Mouse (Mus musculus) granulocyte monocyte progenitor cell, adult 5-6 weeks (primary cell): Measurements from ENCODE around the gene Uaca. TPM values are rescaled to one million over a fixed set of nuclear protein-coding genes. Genes with fewer than 3 reads are reported as not detected.

Experiments used
- ATAC-seq: replicated peaks from 2 replicates; pipeline ENCODE4 v1.8.0; 2016; ENCODE audit warnings: mild to moderate bottlenecking, moderate TSS enrichment, inconsistent platforms; ENCODE audit not compliant: poor library complexity, severe bottlenecking
- total RNA-seq, 2 experiments: library from RNA; stranded (forward) in 1 of 2; stranded (reverse) in 1 of 2; fragments of 200-712, 200-1000 nt in 1 of 2; fragments of >200 nt in 1 of 2; fragmentation: Nextera tagmentation in 1 of 2; gene quantifications; 2 replicates each; pipeline ENCODE4 v1.2.3; 2014 to 2017

The Uaca gene
- total RNA-seq, 2 experiments from 2014 or later: 1.2 to 2.1 TPM

DNA sequence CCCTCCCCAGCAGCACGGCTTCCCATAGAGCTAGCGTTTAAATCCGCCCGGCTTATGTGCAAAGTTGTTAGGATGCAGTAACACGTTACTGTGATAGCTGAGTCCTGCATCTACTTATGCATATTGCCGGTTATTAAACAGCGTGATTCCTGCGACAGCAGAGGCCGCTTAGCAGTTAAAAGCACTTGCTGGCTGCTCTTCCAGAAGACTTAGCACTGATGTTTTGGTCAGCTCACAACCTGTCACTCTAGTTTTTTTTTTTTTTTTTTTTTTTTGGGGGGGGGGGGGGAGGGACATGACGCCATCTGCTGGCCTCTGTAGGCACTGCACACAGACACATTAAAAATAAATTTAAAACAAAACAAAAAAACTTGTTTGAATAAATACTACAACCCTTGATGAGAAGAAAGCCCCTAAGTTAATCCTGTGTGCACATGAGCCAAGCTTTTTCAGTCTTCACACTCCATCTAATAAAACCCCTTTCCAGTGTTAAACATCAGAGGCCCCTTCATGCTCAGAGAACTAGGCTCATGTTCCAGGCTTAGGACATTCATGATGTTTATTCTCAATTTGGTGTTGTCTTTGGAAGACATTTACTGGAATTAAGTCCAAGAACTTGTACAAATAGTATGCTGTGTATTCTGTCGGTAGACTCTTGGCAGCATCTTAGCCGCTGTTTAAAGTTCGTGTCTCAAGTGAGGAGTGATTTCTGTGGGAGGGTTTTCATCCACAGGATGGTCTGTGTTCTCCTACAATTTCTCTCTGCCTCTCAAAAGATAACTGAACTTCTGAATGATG is 79.1 kb downstream of the Uaca start:
- no peak for ATAC-seq

DNA sequence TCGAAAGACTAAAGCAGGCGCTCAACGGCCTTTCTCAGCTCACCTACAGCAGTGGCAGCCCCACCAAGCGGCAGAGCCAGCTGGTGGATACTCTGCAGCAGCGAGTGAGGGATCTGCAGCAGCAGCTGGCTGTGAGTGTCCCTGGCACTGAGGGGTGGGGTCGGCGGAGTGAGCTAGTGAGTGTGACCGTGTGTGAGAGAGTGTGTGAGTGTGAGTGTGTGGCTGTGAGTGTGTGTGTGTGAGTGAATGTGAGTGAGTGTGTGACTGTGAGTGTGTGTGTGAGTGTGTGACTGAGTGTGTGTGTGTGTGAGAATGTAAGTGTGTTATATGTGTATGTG is 79.7 kb downstream of the Uaca start:
- no peak for ATAC-seq

DNA sequence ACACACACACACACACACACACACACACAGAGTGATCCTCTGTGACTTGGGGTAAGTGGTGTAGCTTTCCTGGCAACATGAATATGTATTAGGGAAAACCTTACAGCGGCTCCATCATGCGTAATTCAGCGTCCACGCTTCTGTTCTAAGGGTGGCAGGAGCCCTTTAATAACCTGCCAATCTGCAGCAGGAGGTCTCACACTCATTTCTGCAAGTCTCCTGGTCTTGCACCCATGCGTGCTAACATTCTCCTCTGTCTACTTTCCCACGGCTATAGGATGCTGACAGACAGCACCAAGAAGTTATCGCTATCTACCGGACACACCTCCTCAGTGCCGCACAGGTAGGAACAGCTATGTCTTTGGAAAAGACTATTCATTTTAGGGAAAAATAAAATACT is 81.7 kb downstream of the Uaca start:
- no peak for ATAC-seq

DNA sequence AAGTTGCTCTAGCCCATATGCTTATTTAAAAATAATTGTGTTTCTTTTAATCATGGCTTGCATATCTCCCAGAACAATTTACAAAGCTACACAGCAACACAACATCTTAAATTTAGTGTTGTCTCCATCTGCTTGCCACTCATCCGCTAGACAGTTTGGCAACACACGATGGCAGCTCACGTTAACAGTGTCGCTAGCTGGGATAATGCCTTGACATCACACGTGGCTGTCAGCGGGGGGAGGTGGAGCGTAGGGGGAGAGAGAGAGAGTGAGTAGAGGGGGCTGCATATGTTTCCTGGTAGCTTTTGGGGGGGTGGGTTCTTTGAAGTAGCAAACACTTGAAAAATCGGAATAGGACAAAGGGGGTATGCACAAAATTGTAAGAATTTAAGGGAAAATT is 82.2 kb downstream of the Uaca start:
- no peak for ATAC-seq

DNA sequence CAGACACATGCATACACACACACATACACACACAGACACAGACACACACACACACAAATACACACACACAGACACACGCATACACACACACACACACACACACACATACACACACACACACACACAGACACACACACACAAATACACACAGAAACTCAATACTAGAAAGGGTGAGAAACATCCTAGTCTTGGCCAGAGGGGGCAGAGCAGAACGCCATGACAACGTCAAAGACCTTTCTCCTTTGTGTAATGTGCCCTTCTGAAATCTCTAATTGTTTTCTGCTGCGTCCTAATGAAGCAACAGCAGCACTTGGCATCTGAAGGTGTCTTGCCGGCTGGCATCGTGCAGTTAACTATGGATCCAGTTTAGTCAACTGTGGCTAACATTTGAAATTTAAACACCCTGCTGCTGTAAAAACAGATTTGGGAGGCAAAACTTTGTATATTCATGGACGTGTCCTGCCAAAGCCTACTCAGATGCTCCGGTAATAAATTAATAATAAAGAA is 83.8 kb downstream of the Uaca start:
- ATAC-seq: no peak

DNA sequence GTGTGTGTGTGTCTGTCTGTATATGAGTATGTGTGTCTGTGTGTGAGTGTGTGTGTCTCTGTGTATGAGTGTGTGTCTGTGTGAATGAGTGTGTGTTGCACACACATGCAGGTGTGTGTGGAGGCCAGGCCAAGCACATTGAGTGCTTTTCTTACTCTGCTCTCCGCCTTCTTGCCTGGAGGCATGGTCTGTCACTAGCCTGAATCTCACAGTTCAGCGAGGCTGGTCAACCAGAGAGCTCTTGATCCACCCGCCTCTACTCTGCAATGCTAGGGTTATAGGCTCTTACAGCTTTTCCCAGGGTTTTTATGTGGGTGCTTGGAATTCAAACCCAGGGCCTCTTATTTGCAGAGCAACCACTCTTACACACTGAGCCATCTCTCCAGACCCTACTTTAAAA is 84.3 kb downstream of the Uaca start:
- no peak for ATAC-seq

DNA sequence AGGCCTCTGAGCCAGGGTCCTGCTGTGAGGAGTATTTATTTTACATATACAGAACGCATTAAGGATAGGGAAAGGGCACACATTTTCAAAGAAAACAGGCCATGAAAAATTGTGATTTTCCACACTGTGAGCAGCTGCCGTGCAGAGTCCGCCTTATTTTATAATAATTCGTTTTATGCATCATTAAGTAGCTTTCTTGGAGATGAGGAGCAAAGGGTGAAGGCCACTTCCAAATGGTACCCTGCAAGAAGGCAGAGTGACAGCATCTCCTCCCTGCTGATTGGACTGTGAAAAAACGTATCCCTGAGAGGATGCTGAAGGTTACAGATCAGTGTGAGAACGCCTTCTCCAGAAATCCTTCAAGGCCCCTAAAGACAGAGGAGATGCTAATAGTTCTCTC is 90.8 kb downstream of the Uaca start:
- no peak for ATAC-seq

DNA sequence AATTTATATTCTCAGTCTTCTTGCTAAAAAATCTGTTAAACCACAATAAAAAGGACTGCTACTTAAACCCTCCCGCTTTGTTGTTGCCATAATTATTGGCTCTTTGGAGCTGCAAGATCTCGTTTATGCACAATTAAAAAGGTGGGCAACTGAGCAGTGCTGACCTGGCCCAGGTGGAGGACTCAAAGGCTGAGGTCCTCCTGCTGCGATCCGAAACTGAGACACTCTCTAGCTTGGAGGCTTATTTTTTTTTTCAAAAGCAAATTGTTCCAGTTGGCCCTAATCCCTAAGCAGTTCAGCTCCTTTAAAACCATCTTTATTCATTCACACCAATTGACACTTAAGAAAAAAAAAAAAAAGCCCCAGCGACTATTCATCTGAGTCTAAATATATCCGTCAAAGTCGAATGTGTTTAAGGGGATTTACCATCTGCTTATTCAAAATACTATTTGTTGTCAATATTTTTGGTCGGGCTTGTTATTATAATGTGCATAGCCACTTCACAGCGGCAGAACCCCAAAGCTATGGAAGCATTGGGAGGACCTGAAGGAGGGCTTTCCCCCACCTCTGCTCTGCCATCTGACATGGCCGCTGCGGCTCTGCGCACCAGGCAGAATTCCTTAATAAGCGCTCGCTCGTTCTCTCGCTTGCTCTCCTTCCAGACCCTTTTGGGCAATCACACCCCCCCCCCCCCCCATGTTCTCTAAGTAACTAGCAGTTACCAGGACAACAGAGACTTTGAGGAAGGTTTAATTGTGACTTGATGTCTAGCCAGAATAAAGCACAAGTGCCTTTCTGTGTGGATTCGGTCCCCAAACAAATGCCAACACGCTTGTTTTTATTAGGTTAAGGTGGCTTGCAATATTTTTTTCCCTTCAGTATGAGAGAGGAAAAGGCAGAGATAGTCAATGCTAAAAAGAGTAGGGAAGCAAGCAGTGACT is 92.4 kb downstream of the Uaca start:
- ATAC-seq: no peak

DNA sequence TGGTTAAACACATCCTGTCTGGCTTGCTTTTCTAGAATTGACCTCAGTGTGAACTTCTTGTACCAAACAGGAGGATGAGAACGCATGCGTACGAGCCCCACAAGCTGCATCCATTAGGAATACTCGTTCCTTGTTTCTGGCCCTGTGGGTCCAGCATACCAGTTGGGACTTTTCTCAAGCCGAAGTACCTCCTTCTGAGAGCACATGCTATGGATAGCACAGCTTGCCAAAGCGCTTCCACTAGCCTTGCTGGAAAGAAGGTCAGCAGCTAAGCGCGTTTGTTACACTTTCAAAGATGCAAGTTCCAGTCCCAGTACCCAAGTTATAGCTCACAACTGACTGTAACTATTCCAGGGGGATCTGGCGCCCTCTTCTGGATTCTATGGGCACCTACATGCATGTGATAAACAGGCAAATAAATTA is 93.1 kb downstream of the Uaca start:
- ATAC-seq: no peak

DNA sequence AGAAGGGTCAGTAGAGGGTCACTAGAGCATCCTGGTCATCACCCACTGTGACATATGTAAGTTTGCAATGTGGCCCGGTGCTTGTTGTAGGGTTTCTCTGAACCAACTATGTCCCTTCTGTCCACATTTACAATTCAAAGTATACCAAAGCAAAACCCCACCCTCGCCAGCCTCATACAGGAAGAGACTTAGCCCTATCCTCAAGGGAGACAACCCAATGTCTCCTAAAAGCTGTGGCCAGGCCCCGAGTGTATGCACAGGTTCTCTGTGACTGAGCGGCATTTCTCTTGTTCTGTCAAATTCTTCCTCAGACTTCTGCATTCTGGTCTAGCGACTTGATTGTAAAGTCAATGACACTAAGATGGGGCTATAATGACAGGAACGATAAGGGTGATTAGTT is 99.2 kb downstream of the Uaca start:
- ATAC-seq: no peak

DNA sequence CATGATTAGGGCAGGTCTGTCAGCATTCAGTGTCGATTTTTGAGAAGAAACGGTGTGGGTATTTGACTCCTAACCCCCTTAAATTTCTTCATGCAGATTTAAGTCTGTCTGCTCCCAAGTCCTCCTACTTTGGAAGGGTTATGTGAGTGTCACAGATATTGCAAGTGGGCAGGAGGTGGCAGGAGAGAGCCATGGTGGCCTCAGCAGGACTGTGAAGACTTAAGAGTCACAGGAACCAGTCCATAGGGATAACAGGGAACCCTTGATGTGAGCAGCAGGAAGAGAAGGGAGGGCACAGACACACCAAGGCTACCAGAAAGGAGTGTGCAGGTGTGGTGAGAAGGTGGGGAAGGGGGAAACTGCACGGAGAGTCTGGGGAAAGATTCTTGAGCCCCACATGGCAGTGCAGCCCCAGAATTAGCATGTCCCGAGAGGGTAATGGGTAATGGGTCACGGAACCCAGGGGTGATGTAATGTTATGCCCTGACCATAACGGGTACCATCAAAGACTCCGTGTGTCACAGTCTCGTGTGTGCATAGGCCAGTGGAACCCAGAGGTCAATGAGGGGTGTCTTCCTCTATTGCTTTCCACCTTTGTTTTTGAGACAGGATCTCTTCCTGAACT is 101.3 kb downstream of the Uaca start:
- ATAC-seq: no peak

DNA sequence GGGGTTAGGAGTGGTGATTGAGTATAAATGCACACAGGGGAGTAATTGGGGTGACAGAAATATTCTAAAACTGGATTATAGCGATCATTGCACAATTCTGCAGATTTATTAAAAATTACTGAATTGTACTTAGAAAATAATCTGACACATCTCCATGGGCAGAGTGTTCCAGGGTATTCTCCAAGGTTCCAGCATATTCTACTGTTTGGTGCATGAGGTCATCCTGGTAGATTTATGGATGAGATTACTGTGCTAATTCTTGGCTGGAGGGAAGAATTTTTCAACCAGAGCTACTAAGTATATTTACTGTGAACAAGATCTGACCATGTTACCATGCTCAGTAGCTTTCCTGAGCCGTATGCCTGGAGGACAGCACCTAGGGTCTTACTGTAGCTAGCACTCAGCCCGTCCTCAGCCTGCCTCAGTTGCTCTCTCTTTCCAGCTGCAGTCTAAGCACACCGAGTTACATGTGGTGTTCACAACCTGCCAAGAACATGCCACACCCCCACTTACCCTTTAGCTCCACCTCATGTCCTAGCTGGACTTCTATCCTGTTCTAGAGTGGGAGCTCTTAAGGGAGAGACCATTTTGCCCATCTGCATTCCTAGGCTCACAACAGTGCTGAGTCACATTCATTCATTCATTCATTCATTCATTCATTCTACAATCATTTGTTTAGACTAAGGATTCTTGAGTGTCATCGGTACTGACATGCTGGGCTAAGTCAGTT is 104.1 kb downstream of the Uaca start:
- ATAC-seq: no peak

DNA sequence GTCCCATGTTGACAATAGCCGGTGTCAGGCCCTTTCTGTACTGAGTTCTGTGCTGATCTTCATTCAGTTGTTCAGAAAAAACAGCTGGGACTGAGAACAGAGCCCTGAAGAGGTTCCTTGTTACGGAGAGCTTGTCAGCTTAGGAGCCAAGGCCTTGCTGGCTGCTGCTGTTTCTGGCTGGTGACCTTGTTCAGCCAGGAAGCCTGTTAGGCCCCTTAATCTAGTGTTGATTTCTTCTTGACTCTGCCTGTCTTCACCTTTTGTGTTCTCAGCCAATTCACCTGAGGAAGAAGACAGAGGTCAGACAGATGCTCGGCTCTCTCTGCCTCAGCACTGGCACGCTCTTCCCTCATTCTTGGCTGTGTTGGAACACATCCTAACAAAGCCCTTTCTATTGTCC is 104.9 kb downstream of the Uaca start:
- ATAC-seq: no peak

DNA sequence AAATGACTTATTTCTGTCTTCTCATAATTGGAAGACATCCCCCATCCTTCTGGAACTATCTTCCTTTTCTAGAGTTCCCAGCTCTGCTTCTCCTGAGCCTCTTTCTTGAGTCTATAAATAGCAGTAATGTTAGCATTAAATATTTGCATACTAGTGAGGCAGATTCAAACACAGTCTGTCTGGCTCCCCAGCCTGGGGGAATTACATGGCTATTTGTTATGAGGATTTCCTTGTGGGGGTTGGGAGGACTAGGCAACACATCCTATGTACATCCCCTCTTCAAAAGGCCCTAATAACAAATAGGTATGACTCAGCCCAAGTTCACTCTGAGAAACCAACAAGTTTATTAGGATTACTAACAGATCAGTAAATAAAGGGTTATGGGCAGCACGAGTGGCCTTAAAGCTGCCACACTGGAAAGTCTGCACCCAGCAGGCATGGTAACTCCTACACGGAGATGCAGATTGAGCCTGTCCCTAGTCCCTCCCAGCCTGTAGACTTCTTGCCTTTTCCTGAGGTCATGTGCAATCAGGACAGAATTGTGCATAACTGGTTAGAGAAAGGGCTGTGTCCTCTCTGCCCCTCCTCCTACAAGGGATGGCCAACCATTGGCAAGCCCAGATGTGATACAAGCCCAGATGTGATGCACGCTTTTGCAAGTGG is 105.6 kb downstream of the Uaca start:
- no peak for ATAC-seq

DNA sequence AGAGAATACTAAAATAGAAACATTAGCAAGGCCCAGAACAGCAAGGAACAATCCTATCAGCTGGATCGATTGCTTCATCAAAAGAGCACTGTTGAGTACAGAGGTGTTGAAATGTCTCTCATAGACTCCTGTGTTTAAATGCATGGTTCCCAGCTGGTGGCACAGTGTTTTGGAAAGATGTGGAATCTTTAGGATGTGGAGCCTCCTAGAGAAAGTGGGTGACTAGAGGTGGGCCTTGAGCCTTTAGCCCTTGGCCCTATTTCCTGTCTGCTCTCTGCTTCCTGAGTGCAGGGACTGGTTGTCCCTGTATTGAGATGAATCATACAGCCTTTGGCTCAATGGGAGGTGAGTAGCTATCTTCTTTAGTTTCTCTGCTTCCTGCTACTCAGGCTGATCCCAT is 117.9 kb downstream of the Uaca start:
- no peak for ATAC-seq

DNA sequence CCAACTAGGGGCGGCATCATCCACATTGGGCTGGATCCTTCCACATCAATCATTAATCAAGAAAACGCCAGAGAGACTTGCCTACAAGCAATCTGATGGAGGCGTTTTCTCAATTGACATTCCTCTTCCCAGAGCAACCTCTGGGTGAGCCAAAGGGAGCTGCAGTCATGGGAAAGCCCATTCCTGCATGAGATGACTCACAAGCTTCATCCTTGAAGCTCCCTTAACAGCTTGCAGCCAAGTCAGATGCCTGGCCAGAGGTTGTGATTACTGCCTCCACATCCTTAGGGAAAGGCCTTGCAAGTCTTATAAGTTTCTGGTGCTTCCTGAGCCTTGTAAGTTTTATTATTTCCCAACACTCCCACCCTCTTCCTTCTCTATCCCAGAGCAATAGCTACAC is 119.3 kb downstream of the Uaca start:
- no peak for ATAC-seq

DNA sequence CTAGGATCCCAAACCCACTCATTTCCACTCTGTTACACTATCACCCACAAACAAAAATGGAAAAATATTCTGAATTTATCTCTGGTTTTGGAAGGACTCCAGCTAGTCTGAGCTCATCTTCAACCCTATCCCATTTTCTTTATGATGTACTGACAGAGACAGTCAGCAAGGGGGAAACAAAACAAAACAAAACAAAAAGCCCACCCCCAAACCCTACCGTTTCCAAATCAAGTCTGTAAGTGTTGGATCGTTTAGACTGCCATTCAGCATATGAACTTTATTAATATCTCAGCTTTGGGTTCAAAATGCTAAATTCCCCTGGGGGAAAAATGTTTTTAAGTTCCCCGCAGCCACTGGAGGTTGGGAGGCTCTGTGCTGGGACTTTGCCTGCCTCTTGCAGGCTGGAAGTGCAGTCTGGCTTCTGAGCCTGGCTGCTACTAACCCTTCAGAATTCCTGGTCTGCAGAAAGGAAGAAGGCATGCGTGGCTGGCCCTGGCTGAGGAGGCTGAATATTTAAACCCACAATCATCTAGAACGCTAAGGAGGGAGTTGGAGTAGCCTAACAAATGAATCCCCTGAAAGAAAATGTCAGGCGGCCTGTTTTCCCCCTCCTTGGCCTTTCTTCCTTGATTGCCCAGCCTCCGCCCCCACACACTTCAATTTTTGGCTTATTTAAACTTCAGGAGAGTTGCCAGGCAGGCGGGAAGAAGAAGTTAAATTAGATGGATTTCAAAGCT is 125.8 kb downstream of the Uaca start:
- no peak for ATAC-seq

DNA sequence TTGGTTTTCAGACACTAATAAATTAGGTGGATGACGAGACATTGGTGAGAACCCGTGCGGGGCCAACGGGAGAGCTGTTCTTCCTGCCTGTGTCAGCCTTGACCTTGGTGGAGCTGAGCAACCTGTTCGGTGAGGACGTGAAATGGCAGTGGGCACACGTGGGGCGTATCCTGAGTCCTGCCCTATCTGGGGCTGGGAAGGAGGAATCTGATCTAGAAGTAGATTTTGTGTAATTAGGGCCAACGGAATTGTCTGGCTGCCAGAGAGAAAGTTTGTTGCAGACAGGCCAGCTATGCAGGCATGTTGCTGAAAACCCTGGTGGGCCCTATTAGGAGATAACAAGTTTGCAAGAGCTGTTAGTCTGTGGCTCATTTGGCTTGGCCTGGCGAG is 126.3 kb downstream of the Uaca start:
- ATAC-seq: no peak

DNA sequence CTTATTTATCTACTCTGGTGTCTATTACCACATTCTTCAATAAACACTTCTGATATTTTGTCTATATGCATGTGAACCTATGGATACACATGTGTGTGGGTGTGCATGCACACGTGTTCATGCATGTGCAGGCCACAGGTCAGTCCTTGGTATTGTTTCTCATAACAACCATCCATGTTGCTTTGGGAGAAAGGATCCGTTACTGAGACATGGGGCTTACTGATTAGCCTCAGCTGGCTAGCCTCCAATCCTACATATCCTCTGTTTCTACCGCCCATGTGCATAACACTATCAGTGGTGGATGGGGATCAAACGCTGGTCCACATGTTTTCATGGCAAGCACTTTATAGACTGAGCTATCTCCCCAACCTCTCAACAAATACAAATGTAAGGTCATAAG is 126.9 kb downstream of the Uaca start:
- ATAC-seq: no peak
